Mouse (Mus musculus) right cerebral cortex, adult 18-20 months (tissue): ENCODE data around the gene Nadk.

Experiments used
- DNase-seq: peaks from one replicate; pipeline ENCODE4 v3.0.0; 2022; ENCODE audit warnings: mixed read lengths

The Nadk gene

GRCm38 (mm10) chr4:155603801-155604200 is 41.6 kb downstream of the Nadk start:
- DNase-seq = no peak

GRCm38 (mm10) chr4:155605132-155605531 is 43.0 kb downstream of the Nadk start:
- DNase-seq = no peak

GRCm38 (mm10) chr4:155606825-155607224 is 44.6 kb downstream of the Nadk start:
- DNase-seq = no peak

GRCm38 (mm10) chr4:155611860-155612259 is 49.7 kb downstream of the Nadk start:
- DNase-seq = no peak

GRCm38 (mm10) chr4:155613264-155613663 is 51.1 kb downstream of the Nadk start:
- DNase-seq = no peak

DNA sequence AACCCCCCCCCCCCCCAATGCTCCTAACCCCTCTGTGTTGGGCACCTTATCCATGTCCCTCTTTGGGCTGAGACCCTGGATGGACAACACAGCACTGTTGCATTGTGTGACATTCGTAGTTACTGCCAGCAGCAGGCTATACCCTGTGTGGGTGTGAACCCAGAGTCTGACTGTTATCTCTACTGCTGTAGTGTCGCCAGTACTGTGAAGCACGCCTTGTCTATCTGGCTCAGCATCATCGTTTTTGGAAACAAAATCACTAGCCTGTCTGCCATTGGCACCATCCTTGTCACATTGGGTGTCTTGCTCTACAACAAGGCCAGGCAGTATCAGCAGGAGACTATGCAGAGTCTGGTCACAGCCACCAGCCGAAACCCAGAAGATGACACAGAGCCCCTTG is 56.1 kb downstream of the Nadk start:
- DNase-seq = no peak

DNA sequence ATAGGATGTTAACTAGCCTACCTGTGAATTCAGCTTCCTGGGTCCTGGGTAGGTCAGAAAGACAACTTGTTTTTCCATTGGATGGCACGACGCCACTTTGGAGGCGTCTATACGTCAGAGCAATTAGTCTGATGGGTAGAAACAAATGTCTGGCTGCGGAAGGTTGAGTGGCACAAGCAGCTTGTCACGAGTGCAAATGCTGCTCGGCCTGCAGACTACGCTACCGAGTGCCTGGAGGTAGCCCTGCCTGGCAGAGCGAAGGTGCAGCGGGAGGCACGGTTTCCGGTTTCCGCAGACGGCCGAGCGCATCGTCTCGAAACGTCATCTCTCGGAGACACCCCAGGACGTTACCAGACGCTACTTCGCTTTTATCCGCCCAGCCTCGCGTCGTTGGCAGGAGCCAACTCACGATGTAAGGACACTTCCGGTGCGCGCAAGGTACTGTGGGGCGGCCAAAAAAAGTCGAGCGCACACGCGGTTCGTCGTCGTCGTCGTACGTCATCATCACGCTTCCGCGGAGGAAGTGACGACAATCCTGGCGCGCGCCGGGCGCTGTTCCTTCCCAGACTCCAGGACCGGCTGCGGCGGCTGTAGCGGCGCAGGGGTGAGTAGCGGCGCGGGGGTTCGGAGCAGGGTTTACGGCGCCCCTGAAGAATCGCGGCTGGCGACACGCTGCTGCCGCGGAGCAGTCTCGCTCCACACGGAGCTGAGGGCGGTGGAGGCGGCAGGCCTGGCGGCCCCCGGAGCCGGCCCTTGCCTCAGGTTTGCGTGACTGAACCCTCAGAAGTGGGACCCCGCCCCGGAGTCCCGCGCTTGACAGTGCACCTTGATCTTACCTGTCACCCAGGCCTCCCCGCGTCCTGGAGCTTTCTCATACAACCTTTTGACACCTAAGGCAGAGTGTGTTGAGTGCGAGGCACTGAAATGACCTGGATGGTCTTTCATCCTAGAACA is 62.4 kb downstream of the Nadk start, which contains the start of gene Cdk11b:
Gene Cdk11b, plus strand, starts transcription at position 517 of the 954 bp plus-strand sequence.
- DNase-seq = peak; percentile 98

DNA sequence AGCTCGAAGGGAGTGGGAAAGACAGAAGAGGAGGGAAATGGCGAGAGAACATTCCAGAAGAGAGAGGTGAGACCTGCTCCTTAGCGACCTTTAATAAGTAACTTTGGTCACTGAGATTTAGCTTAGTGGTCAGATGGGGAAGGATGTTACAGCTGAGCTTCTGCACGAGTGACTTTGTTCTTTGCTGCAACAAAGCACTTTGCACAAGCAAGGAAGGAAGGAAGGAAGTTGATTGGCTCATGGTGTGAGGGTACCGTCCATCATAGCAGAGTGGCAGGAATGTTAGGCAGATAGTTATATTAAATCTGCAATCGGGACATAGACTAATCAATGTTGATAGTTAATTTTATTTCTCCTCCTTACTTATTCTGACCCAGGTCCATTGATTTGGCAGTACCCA is 68.1 kb downstream of the Nadk start:
- no peak for DNase-seq

DNA sequence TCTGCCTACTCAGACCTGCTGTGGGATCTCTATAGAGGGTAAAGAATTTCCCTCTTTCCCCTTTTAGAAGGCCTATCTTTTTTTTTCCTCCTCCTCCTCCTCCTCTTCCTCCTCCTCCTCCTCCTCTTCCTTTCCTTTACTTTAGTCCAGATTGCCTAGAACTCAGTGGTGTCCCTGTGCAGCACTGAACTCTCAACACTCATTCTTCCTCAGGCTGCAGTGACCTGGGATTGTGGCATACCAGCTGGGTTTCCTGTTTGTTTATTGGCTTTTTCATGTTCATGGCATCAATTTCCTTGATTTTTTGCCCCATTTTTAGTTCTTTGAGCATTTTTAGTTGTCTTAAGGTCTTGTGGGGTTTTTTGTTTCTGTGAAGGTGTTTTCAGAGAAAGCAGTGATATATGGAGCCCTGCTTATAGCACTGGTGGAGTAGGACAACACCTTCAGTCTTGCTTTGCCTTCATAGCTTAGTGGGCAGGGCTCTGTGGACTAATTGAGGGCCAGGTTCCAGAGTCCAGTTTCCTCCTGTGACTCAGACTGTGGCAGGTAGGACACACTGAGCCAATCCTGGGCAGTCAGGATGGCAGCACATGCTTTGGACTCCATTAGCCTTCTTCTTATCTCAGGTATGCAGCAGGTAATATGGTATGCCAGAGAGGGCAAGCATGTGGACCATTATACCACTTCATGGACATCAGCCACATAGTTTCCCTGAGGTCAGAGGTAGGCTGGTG is 73.8 kb downstream of the Nadk start:
- no peak for DNase-seq
